Mouse (Mus musculus) limb, embryonic 14.5 days (tissue): ENCODE measurements around the gene Il10ra. TPM values are rescaled to one million over a fixed set of nuclear protein-coding genes. Genes with fewer than 3 reads are reported as not detected.

Experiments used
- ATAC-seq: fragments of 200-750 bp; cut with Nextera tagmentation; 2 replicates; pipeline ENCODE4 v1.8.0; 2017; ENCODE audit warnings: low read depth, moderate number of reproducible peaks, moderate TSS enrichment; ENCODE audit not compliant: low FRiP score
- DNase-seq: peaks from one replicate; pipeline ENCODE4 v3.0.0-alpha.2; 2015; ENCODE audit warnings: low spot score
- H3K27ac ChIP-seq: fragments of 300-500 bp; sonication (generic); replicated peaks from 2 replicates; pipeline ENCODE4 v1.5.1; 2014; ENCODE audit warnings: low read depth, mild to moderate bottlenecking, low read length, moderate library complexity, mixed read lengths
- H3K27me3 ChIP-seq: fragments of 300-500 bp; sonication (generic); 2 replicates; pipeline ENCODE4 v1.6.1; 2014; ENCODE audit warnings: low read length, mixed read lengths; ENCODE audit not compliant: control insufficient read depth, insufficient read depth
- H3K36me3 ChIP-seq: fragments of 300-500 bp; sonication (generic); 2 replicates; pipeline ENCODE4 v1.6.1; 2014; ENCODE audit warnings: mild to moderate bottlenecking, low read length, moderate library complexity, mixed read lengths; ENCODE audit not compliant: control insufficient read depth, insufficient read depth
- H3K4me1 ChIP-seq: fragments of 300-500 bp; sonication (generic); 2 replicates; pipeline ENCODE4 v1.6.1; 2014; ENCODE audit warnings: antibody characterized with exemption, low read length, mixed read lengths; ENCODE audit not compliant: control insufficient read depth, insufficient read depth
- H3K4me2 ChIP-seq: fragments of 300-500 bp; sonication (generic); replicated peaks from 2 replicates; pipeline ENCODE4 v1.6.1; 2014; ENCODE audit warnings: low read depth, mild to moderate bottlenecking, low read length, moderate library complexity; ENCODE audit not compliant: severe bottlenecking
- H3K4me3 ChIP-seq: fragments of 300-500 bp; sonication (generic); replicated peaks from 2 replicates; pipeline ENCODE4 v1.5.1; 2014; ENCODE audit warnings: low read length
- H3K9ac ChIP-seq: fragments of 300-500 bp; sonication (generic); 2 replicates; pipeline ENCODE4 v1.6.1; 2014; ENCODE audit warnings: mild to moderate bottlenecking, low read depth, low read length, moderate library complexity; ENCODE audit not compliant: severe bottlenecking
- H3K9me3 ChIP-seq: fragments of 300-500 bp; sonication (generic); 2 replicates; pipeline ENCODE4 v1.6.1; 2016; ENCODE audit warnings: low read length; ENCODE audit not compliant: control insufficient read depth
- POLR2A ChIP-seq: fragments of 200-500 bp; IDR thresholded peaks from 2 replicates; pipeline ENCODE4 v1.8.0; 2012; ENCODE audit warnings: inconsistent platforms, mild to moderate bottlenecking, moderate library complexity, borderline replicate concordance; ENCODE audit not compliant: insufficient read depth, insufficient read length; ENCODE audit errors: extremely low read depth
- WGBS: fragments of 180-500 bp; shearing (Covaris S2); extraction: QIAGEN DNeasy Blood & Tissue Kit; methylation state at CpG from one replicate; pipeline ENCODE4 v1.1.7; 2014; 5-methylcytosine and 5-hydroxymethylcytosine counted together
- polyA plus RNA-seq, 2 experiments: library from polyadenylated mRNA; depleted of rRNA in 1 of 2; stranded (reverse) in 1 of 2; unstranded in 1 of 2; fragments of >200 nt; fragmentation: Nextera tagmentation in 1 of 2; extraction: Ambion mirVana in 1 of 2; gene quantifications; 2 replicates each; pipeline versions ENCODE4 v1.2.1 to v1.2.3; 2012 to 2014

Gene Il10ra
- polyA plus RNA-seq, 2 experiments, result 1.3 to 1.6 TPM

- Histone ChIP-seq H3K36me3 (no peaks in the 10 kb centered on the region), H3K9ac (no peak overlapping the region), H3K4me3 (no peak overlapping the region), H3K27ac (no peak overlapping the region), H3K4me1 (no peaks in the 10 kb centered on the region), H3K4me2 (no peak overlapping the region), H3K27me3 (no peaks in the 10 kb centered on the region), H3K9me3 (no peaks in the 10 kb centered on the region)
- ATAC-seq (no peak), DNase-seq (no peak)
- no peak for TF ChIP-seq POLR2A
- 83% methylated on average over 13 of the region's 13 CpGs for WGBS
Measured at GRCm38 (mm10) chr9:45259065-45259464, 9.9 kb downstream of the Il10ra start.

- no peak overlapping the region for H3K27ac ChIP-seq
- H3K9me3 ChIP-seq, result no peaks in the 10 kb centered on the region
- no peaks in the 10 kb centered on the region for H3K4me1 ChIP-seq
- DNase-seq (no peak), ATAC-seq (no peak)
- H3K27me3 ChIP-seq, result no peaks in the 10 kb centered on the region
- TF ChIP-seq POLR2A, result no peak
- 83% methylated on average over 5 of the region's 5 CpGs for WGBS
- H3K4me3 ChIP-seq, result no peak overlapping the region
- no peak overlapping the region for H3K4me2 ChIP-seq
- no peaks in the 10 kb centered on the region for H3K36me3 ChIP-seq
- H3K9ac ChIP-seq, result no peak overlapping the region
Measured at GRCm38 (mm10) chr9:45255967-45256366, 13.0 kb downstream of the Il10ra start.

GRCm38 (mm10) chr9:45255431-45255830 is 13.5 kb downstream of the Il10ra start:
- 83% methylated on average over 4 of the region's 4 CpGs for WGBS
- TF ChIP-seq POLR2A, result no peak
- Histone ChIP-seq H3K36me3 (no peaks in the 10 kb centered on the region), H3K4me2 (no peak overlapping the region), H3K4me1 (no peaks in the 10 kb centered on the region), H3K27me3 (no peaks in the 10 kb centered on the region), H3K9me3 (no peaks in the 10 kb centered on the region), H3K27ac (no peak overlapping the region), H3K9ac (no peak overlapping the region), H3K4me3 (no peak overlapping the region)
- DNase-seq (no peak), ATAC-seq (no peak)

GRCm38 (mm10) chr9:45254605-45255004 is 14.3 kb downstream of the Il10ra start:
- no peaks in the 10 kb centered on the region for H3K9me3 ChIP-seq
- 45% methylated on average over 4 of the region's 4 CpGs for WGBS
- DNase-seq, result no peak
- no peaks in the 10 kb centered on the region for H3K4me1 ChIP-seq
- no peak for TF ChIP-seq POLR2A
- ATAC-seq, result no peak
- H3K9ac ChIP-seq, result no peak overlapping the region
- H3K36me3 ChIP-seq, result no peaks in the 10 kb centered on the region
- no peak overlapping the region for H3K27ac ChIP-seq
- H3K27me3 ChIP-seq, result no peaks in the 10 kb centered on the region
- no peak overlapping the region for H3K4me3 ChIP-seq
- no peak overlapping the region for H3K4me2 ChIP-seq

DNA sequence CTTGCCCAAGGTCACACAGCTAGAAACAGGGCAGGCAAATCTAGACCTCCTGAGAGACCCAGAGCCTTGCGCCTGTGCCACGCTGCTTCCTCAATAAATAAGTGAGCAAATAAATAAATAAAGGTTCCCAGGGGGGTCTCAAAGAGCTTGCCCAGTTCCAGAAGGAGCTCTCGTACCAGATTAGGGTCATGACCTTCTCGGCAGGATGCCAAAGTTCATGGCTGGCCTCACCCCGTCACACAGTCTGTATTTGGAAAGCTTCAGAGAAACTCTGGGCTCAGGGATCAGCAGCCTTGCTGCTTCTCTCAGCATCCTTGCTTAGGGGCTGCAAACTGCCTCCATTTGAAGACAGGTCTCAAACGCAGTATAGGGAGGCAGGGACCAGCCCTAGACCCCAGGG is 14.9 kb downstream of the Il10ra start:
- no peak overlapping the region for H3K4me3 ChIP-seq
- DNase-seq (no peak), ATAC-seq (no peak)
- TF ChIP-seq POLR2A, result no peak
- H3K4me1 ChIP-seq, result no peaks in the 10 kb centered on the region
- WGBS, result 26% methylated on average over 6 of the region's 6 CpGs
- H3K27me3 ChIP-seq, result no peaks in the 10 kb centered on the region
- H3K9me3 ChIP-seq, result no peaks in the 10 kb centered on the region
- no peak overlapping the region for H3K9ac ChIP-seq
- H3K4me2 ChIP-seq, result no peak overlapping the region
- no peak overlapping the region for H3K27ac ChIP-seq
- no peaks in the 10 kb centered on the region for H3K36me3 ChIP-seq

- H3K36me3 ChIP-seq, result no peaks in the 10 kb centered on the region
- H3K4me1 ChIP-seq, result no peaks in the 10 kb centered on the region
- TF ChIP-seq POLR2A, result no peak
- H3K9me3 ChIP-seq, result no peaks in the 10 kb centered on the region
- WGBS, result 66% methylated on average over 6 of the region's 6 CpGs
- H3K27me3 ChIP-seq, result no peaks in the 10 kb centered on the region
- H3K9ac ChIP-seq, result no peak overlapping the region
- H3K4me2 ChIP-seq, result no peak overlapping the region
- no peak overlapping the region for H3K4me3 ChIP-seq
- no peak for DNase-seq
- no peak overlapping the region for H3K27ac ChIP-seq
- no peak for ATAC-seq
Measured at GRCm38 (mm10) chr9:45252395-45252794, 16.6 kb downstream of the Il10ra start.
